Mouse (Mus musculus): Measurements from ENCODE around the gene Smim27. TPM values are rescaled to one million over a fixed set of nuclear protein-coding genes. Genes with fewer than 3 reads are reported as not detected.
"Not testable (repeated sequence)": the region's sequence is repeated elsewhere in the genome, so short reads cannot be mapped to it uniquely, and the experiment has no call there.

Gene Smim27
- total RNA-seq, 2 experiments from 2014 or later = 12.6 to 14.8 TPM

DNA sequence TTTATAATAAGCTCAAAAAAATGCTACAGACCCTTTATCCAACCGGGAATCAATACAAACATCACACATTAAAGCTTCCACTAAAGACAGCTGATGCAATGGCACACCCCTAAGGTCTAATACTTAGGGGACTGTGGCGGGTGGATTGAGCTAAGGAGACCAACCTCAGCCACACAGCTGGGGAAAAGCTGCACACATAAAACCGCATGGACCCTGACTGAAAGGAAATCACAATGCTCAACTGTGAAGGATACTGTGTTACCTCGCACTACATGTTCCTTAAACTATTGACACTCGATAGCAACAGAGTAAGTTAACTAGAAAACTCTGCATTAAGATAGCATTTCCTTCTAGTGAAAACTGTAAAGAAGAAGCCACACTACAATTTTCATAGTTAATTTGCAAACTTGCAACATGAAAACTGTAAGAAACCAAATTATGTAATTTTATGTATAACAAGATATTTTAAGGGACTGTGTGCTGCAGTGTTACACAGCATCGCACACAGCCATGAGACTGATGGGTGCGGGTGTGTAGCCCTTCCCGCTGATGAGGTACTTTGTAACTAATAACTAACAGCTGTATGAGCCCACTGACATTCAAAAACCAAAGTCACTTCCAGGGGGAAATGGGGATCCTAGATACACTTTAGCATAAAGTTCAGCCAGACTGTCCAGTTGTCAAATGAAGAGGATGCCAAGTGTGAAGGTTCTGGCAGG is 14.8 kb upstream of the Smim27 start:
- DNase-seq (ENCODE audit: low spot score in 2 of 2) = no peak

DNA sequence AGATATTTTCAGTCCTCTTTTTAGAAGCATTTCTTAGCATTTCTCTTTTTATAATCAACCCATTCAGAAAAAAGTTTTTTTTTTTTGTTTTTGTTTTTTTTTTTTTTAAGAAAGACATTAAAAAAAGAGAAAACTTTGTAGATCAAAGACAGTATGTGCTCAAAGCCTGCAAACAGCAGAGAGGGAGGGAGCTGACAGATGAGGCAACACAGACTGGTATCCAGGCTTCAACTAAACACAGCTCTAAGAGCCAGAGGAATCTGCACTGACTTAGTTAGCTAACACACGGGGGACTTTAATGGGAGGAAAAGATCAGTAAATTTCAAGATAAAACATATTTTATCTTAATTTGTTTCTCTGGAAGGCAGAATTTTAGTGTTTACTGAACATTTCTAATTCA is 5.1 kb upstream of the Smim27 start:
- DNase-seq (ENCODE audit: low spot score in 2 of 2) = peak in 1 of 2 experiments; percentile 20

DNA sequence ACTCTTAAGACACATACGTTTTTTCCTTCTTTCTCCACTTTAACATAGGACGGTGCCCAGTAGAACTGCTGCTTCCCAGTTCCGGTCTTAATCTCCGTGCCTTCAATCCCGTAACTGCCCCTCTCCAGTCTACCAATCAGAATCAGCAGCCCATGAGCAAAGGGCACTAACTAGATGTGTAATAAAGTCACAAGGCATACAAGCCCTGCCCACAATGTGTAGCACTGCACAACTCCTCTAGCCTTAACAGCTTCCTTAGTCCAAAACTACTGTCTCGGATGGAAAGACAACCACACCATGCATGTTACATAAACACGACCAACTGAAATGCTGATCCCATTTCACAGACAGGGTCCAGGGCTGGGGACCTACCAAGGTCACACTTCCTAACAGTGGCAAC is 1.7 kb upstream of the Smim27 start:
- DNase-seq (ENCODE audit: low spot score in 2 of 2) = no peak

DNA sequence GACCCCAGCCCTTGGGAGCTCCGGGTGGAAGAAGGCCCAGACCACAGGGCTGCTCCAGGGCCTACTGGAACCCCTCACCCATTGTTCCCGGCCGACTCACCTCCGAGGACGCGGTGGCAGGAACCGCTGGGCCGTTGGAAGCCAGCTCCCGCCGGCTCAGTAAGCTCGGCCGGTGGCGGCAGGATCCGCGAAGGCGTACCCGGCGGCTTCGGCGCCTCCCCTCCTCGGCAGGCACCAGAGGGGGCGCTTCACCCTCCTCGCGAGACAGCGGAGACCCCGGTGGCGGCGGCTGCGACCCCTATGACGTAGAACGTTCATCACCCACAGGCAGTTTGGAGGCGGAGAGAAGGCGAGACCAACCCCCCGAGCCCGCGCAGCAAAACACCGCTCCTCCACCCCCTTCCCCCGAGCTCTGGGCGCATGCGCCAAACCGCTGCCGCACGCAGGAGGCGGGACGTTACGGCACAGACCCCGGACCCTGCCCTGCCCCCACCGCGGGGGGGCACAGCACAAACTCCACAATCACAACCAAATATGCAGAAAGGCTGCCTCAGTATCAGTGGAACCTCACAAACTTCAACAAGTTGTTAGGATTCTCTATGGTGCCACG is 1.1 kb upstream of the Smim27 start:
- DNase-seq (ENCODE audit: low spot score in 2 of 2) = peak; percentile 92 to 94

DNA sequence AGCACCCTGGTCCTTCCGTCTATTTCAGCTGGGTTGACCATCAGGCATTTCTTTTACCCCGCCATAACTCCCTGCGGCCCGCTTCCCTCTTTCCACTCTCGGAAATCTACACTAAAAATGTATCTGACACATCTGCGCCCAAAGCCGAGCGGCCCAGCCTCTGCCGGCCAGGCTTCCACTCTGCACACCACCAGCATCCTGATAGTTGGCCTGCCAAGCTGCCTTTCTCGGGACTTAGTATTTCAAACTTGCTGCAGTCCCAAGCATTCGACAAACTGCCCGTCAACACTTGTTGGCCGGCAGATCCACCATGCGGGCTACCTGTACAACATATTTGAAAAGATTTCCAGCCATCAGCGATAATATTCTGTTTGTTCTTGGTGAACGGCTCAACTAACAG is 544 bp upstream of the Smim27 start:
- DNase-seq (ENCODE audit: low spot score in 2 of 2) = peak in 1 of 2 experiments; percentile 37

DNA sequence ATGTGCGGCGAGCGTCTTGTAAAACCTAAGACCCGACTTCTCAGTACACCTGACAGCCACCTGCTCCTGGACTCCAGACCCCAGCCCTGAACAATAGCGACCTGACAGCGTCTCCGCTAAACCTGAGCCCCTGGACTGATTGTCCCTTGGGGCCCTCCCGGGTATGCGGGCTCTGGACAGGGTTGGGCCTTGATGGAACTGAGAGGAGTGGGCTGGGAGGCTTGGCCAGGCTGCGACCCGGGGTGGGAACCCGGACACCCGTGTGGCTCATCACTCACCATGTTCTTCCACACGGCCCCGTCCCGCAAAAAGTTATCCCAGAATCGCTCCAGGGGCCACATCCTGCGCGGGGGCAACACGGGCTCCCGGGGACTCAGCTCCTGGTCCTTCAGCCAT is 9.5 kb downstream of the Smim27 start:
- peak in 1 of 2 experiments; percentile 15 for DNase-seq (ENCODE audit: low spot score in 2 of 2)

DNA sequence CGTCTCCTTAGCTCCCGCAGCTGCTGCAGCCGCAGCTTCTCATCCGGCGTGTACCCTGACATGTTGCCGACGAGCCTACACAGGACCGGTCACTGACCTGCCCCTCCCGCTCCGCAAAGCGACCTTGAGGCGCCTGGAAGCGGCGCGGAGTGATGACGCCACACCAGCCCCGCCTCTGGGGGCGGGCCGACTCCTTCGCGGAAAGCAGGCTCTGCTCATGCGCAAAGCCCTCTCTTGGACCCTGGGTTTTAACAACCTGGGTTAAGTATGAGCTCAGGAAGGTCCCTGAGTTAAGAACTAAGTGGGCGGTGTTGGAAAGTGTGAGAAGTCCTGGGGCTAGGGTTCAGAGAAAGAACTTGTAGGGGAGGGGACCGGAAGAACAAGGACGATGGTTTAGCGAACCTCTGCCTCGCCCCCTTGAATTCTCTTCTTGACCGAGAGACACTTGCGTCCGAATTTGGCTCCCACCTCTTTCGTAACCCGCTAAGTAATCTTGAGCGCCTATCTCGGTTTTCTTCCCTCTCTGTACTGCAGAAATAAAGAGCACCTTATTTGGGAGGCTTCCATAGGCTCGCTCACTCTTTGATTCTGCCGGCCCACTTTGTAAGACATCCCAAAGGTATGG is 10.0 kb downstream of the Smim27 start, which contains the start of gene Ndufb6:
Gene Ndufb6 (minus strand): TSS at position 146 of the 625 bp plus-strand sequence.
- DNase-seq (ENCODE audit: low spot score in 2 of 2) = peak; percentile 90 to 93

DNA sequence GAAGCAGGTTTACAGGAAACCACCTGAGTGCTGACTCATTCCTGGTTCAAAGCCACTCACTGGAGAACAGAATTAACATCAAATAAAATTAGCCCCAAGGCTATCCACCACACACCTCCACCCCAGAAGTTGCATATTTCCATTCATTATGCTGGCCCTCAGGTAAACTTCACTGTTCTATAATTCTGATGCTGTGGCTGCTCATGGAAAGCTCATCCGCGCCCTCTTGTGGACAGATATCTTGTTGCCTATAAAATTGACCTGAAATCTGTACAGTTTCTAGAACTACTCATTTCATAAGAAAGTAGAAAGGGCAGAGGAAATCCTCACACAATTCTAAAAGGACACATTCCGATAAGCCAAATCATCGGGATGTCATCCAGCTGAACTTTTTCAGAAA is 16.2 kb downstream of the Smim27 start:
- DNase-seq (ENCODE audit: low spot score in 2 of 2) = peak; percentile 62 to 73

DNA sequence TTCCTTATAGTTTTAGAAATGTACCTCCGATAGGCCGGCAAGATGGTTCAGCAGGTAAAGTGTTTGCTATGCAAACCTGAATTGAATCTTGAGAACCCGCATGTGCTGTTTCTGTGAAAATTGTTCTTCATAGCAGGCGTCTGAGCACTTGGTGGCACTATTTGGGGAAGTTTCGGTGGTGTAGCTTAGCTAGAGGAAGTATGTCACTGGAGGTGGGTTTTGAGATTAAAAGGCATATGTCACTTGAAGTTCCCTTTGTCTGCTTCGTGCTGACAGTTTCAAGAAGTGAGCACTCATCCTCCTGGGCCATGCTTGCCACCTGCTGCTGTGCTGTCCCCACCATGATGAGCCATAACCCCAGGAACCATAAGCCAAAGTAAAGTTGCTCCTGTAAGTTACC is 18.0 kb downstream of the Smim27 start:
- no peak for DNase-seq (ENCODE audit: low spot score in 2 of 2)

DNA sequence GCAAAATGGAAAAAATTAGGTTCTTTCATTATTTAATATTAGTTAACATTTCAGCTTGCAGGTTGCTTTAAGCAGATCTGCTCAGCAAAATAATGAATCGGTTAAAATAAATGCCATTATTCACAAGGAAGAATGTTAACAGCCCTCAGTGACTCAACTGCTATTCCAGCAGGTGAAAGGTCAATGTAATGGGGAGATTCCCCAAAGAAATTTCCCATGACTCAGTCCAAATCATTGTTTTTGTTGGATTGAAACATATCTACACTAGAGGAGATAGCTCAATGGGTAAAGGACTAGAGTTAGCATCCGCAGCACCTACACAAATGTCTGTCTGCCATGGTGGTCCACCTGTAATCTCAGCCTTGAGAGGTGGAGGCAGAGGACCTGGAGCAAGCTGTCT is 19.7 kb downstream of the Smim27 start:
- DNase-seq (ENCODE audit: low spot score in 2 of 2) = no peak

DNA sequence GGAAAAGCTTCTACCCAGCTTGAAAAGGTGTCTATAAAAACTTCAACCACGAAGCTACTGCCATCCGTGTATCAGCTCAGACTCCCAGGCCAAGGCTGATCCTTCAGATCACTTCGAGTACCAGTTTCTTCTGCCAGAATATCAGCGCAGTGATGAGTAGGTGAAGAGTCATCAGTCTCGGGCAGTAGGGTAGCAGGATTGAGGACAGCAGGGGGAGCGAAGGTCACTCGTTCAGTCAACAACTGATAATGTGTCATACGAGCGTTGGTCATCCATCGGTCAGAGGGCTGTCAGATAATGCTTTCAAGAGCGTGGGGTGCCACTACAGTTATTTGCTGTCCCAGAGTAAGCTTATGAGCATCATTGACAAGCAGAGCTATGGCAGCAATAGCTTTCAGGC is 22.1 kb downstream of the Smim27 start:
- DNase-seq (ENCODE audit: low spot score in 2 of 2) = not testable (repeated sequence)

DNA sequence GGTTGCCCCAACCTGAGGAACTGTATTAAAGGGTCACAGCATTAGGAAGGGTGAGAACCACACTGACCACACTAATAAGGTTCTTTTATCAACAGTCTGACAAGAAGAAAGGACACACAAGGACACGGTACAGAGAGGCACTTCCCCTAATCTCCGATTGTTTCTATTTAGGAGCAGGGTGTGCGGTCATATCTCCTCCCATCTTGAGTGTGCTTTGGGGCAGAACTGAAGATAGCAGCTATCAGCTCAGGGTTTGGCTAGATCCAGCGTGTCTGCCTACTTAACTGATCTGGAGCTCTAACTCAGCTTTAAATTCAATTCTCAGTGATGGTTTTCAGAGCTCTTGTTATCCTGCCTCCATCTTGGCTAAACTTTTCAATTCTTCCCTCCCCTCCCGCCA is 29.8 kb downstream of the Smim27 start:
- no peak for DNase-seq (ENCODE audit: low spot score in 2 of 2)

DNA sequence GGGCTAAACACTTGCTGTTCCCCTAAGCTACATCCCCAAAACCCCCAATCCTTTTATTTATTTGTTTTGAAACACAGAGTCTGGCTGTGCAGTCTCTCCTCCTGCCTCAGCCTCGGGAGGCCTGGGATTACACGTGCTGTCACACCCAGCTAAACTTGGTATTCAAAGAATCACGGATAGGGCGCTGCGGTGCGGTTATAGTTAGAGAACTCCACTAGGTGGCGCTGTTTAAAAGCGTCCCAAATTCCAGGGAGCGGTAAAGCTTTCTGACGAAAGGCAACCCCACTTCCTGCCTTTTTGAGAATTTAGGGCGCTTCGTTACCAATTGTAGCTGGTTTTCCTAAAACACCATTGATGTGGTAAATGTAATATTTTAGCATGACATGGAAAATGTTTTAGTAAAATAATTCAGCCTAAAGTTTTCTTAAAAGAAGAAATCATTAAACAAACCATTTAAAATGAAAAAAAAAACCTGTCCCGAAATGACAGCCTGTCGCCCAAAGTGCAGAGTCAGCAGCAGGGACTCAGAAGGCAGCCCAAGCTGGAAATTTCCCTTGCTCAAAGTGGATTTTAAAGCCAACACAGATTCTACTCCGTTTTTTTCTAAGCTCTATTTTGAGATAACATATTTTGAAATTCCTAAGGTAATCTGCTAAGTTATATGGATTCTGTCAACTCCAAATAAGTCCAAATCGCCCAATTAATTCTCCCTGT is 31.9 kb downstream of the Smim27 start:
- peak; percentile 83 to 87 for DNase-seq (ENCODE audit: low spot score in 2 of 2)

DNA sequence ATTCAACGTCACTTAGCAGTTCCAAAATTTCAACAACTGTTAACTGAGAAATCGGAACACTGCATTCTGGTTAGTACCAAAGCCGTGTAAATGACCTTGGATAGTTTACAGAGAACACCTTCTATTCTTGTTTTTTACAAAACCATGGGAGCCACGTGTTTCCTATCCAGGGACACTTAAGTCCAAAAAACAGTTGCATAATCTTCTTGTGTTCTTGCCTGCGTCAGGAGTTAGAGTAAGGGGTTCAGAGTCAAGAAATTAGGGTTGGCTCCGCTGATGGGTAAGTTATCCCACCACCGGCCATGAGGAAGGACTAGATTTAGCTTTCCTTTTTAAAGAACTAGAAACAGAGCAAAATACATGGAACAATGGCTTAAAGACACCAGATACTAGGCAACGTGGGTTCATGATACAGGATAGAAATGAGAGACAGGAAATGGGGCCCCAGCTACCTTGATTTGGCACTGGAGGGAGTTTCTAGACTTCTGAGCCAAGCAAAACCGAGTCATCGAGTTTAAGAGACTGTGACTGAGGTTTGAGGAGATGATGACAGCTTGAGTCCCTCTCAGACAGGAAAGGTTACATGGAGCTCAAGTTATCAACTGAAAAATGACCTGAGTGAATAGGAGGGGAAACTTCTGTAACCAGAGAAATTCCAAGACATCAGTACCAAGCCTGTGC is 33.2 kb downstream of the Smim27 start:
- DNase-seq (ENCODE audit: low spot score in 2 of 2) = no peak

DNA sequence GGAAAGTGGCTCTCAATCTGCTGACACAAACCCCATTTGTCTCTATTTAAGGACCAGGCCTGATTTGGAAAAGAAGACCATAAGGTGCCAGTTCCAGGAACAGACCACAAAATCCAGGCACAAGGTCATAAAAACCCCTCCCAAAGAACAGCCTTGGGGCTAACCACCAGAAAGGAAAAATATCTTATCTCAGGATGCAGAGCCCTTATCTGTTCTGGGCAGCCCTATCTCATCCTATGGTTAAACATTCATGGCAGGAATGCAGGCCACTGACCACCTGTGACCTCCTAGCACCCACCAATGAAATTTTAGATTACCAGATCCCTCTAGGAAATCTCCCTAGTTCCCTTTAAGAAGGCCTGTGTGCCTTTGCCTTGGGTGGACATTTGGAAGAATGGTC is 40.3 kb downstream of the Smim27 start:
- no peak for DNase-seq (ENCODE audit: low spot score in 2 of 2)

DNA sequence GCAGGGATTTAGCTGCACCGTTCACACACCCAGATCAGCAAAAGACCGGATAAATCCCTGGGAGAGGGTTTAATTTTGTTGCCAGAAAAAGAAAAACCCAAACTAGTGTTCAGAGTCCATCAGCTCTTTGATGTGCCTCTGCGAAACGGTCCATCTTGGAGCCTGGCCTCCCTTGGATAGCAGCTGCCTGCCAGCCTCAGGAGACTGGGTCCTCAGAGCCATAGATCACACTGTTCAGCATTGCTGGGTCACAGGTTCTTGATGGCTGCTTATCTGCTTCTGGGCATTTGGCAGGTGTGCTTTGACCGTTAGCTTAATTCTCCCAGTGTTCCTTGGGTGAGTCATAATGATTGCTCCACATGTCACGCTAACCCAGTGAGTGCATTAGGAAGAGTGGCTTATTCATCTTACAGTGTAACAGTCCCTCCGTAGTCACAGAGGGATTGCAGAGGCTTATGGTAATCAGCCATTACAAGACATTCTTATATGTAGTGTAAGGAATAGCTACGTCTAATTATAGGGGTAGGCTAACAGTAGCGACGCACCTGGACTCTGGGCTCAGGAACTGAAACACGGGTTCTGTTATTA is 41.5 kb downstream of the Smim27 start:
- DNase-seq (ENCODE audit: low spot score in 2 of 2) = no peak

DNA sequence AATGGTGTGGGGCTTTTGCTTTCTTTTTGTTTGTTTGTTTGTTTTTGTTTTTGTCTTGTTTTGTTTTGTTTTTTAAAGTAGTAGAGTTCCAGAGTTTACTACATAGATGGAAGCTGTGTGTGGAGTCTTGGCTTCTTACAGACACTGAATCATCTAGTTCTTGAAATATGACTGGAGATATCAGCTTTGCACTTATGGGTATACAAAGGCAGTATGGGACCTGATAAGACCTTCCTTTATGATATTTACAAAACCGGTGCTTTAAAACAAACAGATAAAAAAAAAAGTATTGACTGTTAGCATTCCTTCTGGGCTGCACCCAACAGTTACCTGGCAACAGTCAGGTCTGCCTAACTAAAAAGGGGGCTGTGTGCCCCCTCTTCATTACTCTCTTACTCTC is 42.8 kb downstream of the Smim27 start:
- no peak for DNase-seq (ENCODE audit: low spot score in 2 of 2)

DNA sequence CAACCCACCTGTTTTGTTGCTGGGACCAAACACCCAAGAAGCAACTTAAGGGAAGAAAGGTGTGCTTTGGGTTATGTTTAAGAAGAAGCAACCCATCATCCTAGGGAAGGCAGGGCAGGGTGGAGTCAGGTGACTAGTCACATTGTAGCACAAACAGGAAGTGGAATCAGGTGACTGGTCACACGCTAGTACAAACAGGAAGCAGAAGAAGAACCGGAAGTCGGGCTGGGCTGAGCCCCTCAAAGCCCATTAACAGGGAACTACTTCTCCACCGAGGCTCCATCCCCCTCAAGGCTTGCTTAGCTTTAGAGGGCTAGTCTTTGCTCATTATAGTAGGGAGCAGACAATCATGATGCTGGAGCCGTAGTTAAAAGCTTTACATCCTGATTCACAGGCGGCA is 43.6 kb downstream of the Smim27 start:
- no peak for DNase-seq (ENCODE audit: low spot score in 2 of 2)

DNA sequence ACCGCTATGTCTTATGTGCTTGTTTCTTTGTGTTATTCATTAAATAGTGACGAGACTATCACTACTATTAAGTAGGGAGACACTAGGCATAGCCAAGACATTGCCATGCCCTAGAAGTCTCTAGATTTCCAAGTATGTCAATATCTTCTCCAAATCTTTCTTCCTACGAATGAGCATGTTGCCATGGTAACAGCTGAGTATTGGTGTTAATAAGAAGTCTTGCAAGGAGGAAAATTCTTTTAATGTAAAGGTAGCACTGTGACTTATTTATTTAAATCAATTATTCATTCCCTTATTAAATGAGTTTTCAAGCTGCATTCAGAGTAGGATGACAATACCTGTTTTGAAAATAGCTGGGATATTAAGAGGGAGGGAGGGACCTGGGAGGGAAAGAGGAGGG is 48.0 kb downstream of the Smim27 start:
- DNase-seq (ENCODE audit: low spot score in 2 of 2) = no peak

Data from layer of hippocampus, postnatal 14 days (tissue).